In genomic region chr2:39806681-39807080, GRCm38 (mm10) we compare ENCODE assay signal across 8 mouse cellular contexts.
DNase-seq lines count a peak whose midpoint lies in the region; TF ChIP-seq lines count a peak whose summit lies in the region.
"Not testable (repeated sequence)": the region's sequence is repeated elsewhere in the genome, so short reads cannot be mapped to it uniquely, and the experiment has no call there.

No protein-coding gene starts in this region.

- not testable (repeated sequence) for H3K27me3 ChIP-seq in forebrain, embryonic 10.5 days (ENCODE audit: poor library complexity, severe bottlenecking); hindbrain, embryonic 10.5 days (ENCODE audit: insufficient read depth, poor library complexity, severe bottlenecking); limb, embryonic 10.5 days (ENCODE audit: low read depth, poor library complexity, severe bottlenecking); myocyte (ENCODE audit: control insufficient read depth, insufficient read depth, insufficient read length); testis, adult 2 months (ENCODE audit: control insufficient read depth, insufficient read depth, low read length)

- not testable (repeated sequence) for H3K79me2 ChIP-seq in myocyte (ENCODE audit: control insufficient read depth, insufficient read depth)

- not testable (repeated sequence) for H3K4me2 ChIP-seq in myocyte (ENCODE audit: low read depth)

- not testable (repeated sequence) for TF ChIP-seq POLR2A in myocyte (IDR thresholded peaks at IDR 0.05; ENCODE audit: insufficient read length, low read depth); testis, adult 2 months (IDR thresholded peaks at IDR 0.05; ENCODE audit: control insufficient read depth, low read depth, low read length)

- peak; percentile 2 for DNase-seq in 416B (ENCODE audit: low read depth)
- peak; percentile 18 to 77 for DNase-seq in adrenal gland, adult (ENCODE audit: inconsistent age in 2 of 2, low spot score in 1 of 2)
- DNase-seq in cerebellum, postnatal 10 days: peak; percentile 3 to 9
- DNase-seq in forebrain, embryonic 10.5 days (ENCODE audit: extremely low spot score, low spot score): peak; percentile 14
- DNase-seq in hindbrain, embryonic 10.5 days (ENCODE audit: low spot score): peak; percentile 10
- peak; percentile 51 for DNase-seq in limb, embryonic 10.5 days (ENCODE audit: low spot score)

- not testable (repeated sequence) for H3K4me3 ChIP-seq in forebrain, embryonic 10.5 days; hindbrain, embryonic 10.5 days; limb, embryonic 10.5 days; myocyte
- peak overlapping the region; percentile 13 for H3K4me3 ChIP-seq in testis, adult 2 months (ENCODE audit: control insufficient read depth, low read depth, low read length)

- not testable (repeated sequence) for H3K4me1 ChIP-seq in forebrain, embryonic 10.5 days; hindbrain, embryonic 10.5 days (replicated peaks); limb, embryonic 10.5 days; testis, adult 2 months (ENCODE audit: control insufficient read depth, insufficient read depth, low read length)

- not testable (repeated sequence) for H3K9me3 ChIP-seq in forebrain, embryonic 10.5 days; hindbrain, embryonic 10.5 days; limb, embryonic 10.5 days (replicated peaks)

- not testable (repeated sequence) for TF ChIP-seq CTCF in testis, adult 2 months (IDR thresholded peaks at IDR 0.05; ENCODE audit: control insufficient read depth, insufficient read depth, insufficient replicate concordance, low read depth, low read length)

- not testable (repeated sequence) for H3ac ChIP-seq in myocyte (ENCODE audit: control insufficient read depth, insufficient read length)

- H3K27ac ChIP-seq in forebrain, embryonic 10.5 days; hindbrain, embryonic 10.5 days; limb, embryonic 10.5 days; testis, adult 2 months (ENCODE audit: control insufficient read depth, insufficient read depth, low read depth, low read length): not testable (repeated sequence)

- 58% methylated on average over 16 of the region's 16 CpGs for WGBS in forebrain, embryonic 10.5 days
- WGBS in hindbrain, embryonic 10.5 days: 56% methylated on average over 16 of the region's 16 CpGs
- 50% methylated on average over 16 of the region's 16 CpGs for WGBS in limb, embryonic 10.5 days

- not testable (repeated sequence) for H3K36me3 ChIP-seq in forebrain, embryonic 10.5 days (replicated peaks); hindbrain, embryonic 10.5 days; limb, embryonic 10.5 days; myocyte (ENCODE audit: control insufficient read depth, insufficient read depth); testis, adult 2 months (ENCODE audit: control insufficient read depth, insufficient read depth, low read length)

TF ChIP-seq in myocyte, 11 proteins besides CTCF, POLR2A, EP300 and RAD21:
- TF ChIP-seq MAX (IDR thresholded peaks at IDR 0.05; ENCODE audit: low read depth): peak; percentile 72
- TF ChIP-seq REST (IDR thresholded peaks at IDR 0.05; ENCODE audit: insufficient read depth, insufficient read length): peak; percentile 69
